Mouse (Mus musculus) limb, embryonic 15.5 days (tissue): Measurements from ENCODE around the gene Igf1. TPM values are rescaled to one million over a fixed set of nuclear protein-coding genes. Genes with fewer than 3 reads are reported as not detected.

Experiments used
- ATAC-seq: fragments of 200-750 bp; cut with Nextera tagmentation; 2 replicates; pipeline ENCODE4 v1.8.0; 2017; ENCODE audit warnings: low read depth, moderate TSS enrichment; ENCODE audit not compliant: insufficient number of reproducible peaks, low FRiP score, low TSS enrichment
- H3K27ac ChIP-seq: fragments of 300-500 bp; sonication (generic); 2 replicates; pipeline ENCODE4 v1.5.1; 2015; ENCODE audit warnings: moderate library complexity, mild to moderate bottlenecking, inconsistent platforms
- H3K27me3 ChIP-seq: fragments of 300-500 bp; sonication (generic); 2 replicates; pipeline ENCODE4 v1.6.1; 2015; ENCODE audit warnings: inconsistent platforms
- H3K36me3 ChIP-seq: fragments of 300-500 bp; sonication (generic); 2 replicates; pipeline ENCODE4 v1.6.1; 2015; ENCODE audit warnings: inconsistent platforms
- H3K4me1 ChIP-seq: fragments of 300-500 bp; sonication (generic); 2 replicates; pipeline ENCODE4 v1.6.1; 2015; ENCODE audit warnings: inconsistent platforms
- H3K4me2 ChIP-seq: fragments of 300-500 bp; sonication (generic); 2 replicates; pipeline ENCODE4 v1.6.1; 2015; ENCODE audit warnings: mild to moderate bottlenecking, inconsistent platforms
- H3K4me3 ChIP-seq: fragments of 300-500 bp; sonication (generic); 2 replicates; pipeline ENCODE4 v1.5.1; 2015; ENCODE audit warnings: mild to moderate bottlenecking, inconsistent platforms
- H3K9ac ChIP-seq: fragments of 300-500 bp; sonication (generic); 2 replicates; pipeline ENCODE4 v1.6.1; 2015; ENCODE audit warnings: inconsistent platforms
- H3K9me3 ChIP-seq: fragments of 300-500 bp; sonication (generic); 2 replicates; pipeline ENCODE4 v1.6.1; 2016; ENCODE audit warnings: inconsistent platforms
- WGBS: fragments of 180-500 bp; shearing (Covaris S2); methylation state at CpG from one replicate; pipeline ENCODE4 v1.1.7; 2015; 5-methylcytosine and 5-hydroxymethylcytosine counted together
- polyA plus RNA-seq: library from polyadenylated mRNA; unstranded; fragments of >200 nt; fragmentation: Nextera tagmentation; extraction: Ambion mirVana; gene quantifications from 2 replicates; pipeline ENCODE4 v1.2.1, GENCODE M21; 2015

Gene Igf1
- polyA plus RNA-seq, 1 experiment from 2014 or later = 76.9 TPM

DNA sequence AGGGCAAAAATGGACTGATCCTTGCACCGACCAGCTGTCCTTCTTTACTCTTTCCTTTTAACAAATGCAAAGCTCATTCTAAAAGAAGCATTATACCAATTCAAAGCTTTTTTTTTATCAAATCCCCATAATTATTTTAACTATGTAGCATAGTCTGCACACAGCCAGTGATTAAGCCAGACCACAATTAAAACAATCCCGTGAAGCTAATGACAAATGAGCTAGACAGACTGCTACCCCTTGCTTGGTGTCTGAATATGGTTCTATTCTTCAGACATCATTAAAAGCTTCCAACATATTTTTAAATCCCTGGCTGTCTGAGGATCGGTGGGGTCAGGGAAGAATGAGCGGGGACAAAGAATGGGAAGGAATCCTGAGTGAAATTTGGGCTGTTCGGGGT, 127.3 kb downstream of the Igf1 start:
- no peak for ATAC-seq
- Histone ChIP-seq H3K36me3 (no peaks in the 10 kb centered on the region), H3K4me3 (no peak overlapping the region), H3K4me2 (no peak overlapping the region), H3K9me3 (no peaks in the 10 kb centered on the region), H3K27me3 (no peaks in the 10 kb centered on the region), H3K27ac (no peak overlapping the region), H3K4me1 (no peaks in the 10 kb centered on the region), H3K9ac (no peak overlapping the region)
- WGBS = 79% methylated on average over 5 of the region's 5 CpGs

GRCm38 (mm10) chr10:87986201-87986600, 128.1 kb downstream of the Igf1 start:
- Histone ChIP-seq H3K27ac (no peak overlapping the region), H3K27me3 (no peaks in the 10 kb centered on the region), H3K4me1 (no peaks in the 10 kb centered on the region), H3K4me3 (no peak overlapping the region), H3K9me3 (no peaks in the 10 kb centered on the region), H3K9ac (no peak overlapping the region), H3K36me3 (no peaks in the 10 kb centered on the region), H3K4me2 (no peak overlapping the region)
- 60% methylated on average over 3 of the region's 3 CpGs for WGBS
- no peak for ATAC-seq

Other genes with a start within 250 kb of the Igf1 start
- 0.35 TPM in 1 of 2 replicates, not detected in the other for gene Pmch, start 232.8 kb downstream of the Igf1 start, polyA plus RNA-seq